Mouse (Mus musculus): Measurements from ENCODE around the gene Polr2e.

The Polr2e gene

GRCm38 (mm10) chr10:80016511-80016910 is 23.1 kb downstream of the Polr2e start, which contains the start of gene Arhgap45:
Arhgap45 (plus strand) TSS chr10:80016653.
- peak; percentile 89 for DNase-seq

GRCm38 (mm10) chr10:80015583-80015982 is 24.0 kb downstream of the Polr2e start:
- no peak for DNase-seq

- DNase-seq = peak; percentile 57
Observed at GRCm38 (mm10) chr10:80014484-80015290, 24.9 kb downstream of the Polr2e start.

- no peak for DNase-seq
Observed at GRCm38 (mm10) chr10:80013609-80014008, 26.0 kb downstream of the Polr2e start.

GRCm38 (mm10) chr10:80011740-80012139 is 27.9 kb downstream of the Polr2e start:
- no peak for DNase-seq

- no peak for DNase-seq
Observed at GRCm38 (mm10) chr10:80004233-80004705, 35.3 kb downstream of the Polr2e start.

- no peak for DNase-seq
Observed at GRCm38 (mm10) chr10:80003374-80004232, 36.0 kb downstream of the Polr2e start.

GRCm38 (mm10) chr10:80002829-80003228 is 36.8 kb downstream of the Polr2e start:
- no peak for DNase-seq

- no peak for DNase-seq
Observed at GRCm38 (mm10) chr10:80001945-80002344, 37.6 kb downstream of the Polr2e start.

- DNase-seq = no peak
Observed at GRCm38 (mm10) chr10:79997819-79998218, 41.8 kb downstream of the Polr2e start.

- DNase-seq = peak; percentile 81
Observed at GRCm38 (mm10) chr10:79997034-79997760, 42.4 kb downstream of the Polr2e start.

GRCm38 (mm10) chr10:79996272-79997033 is 43.1 kb downstream of the Polr2e start, which contains the start of gene Abca7:
Abca7 (plus strand) TSS chr10:79996494.
- DNase-seq = peak; percentile 99

GRCm38 (mm10) chr10:79995636-79996035 is 44.0 kb downstream of the Polr2e start:
- no peak for DNase-seq

- DNase-seq = peak; percentile 52
Observed at GRCm38 (mm10) chr10:79994397-79995115, 45.0 kb downstream of the Polr2e start.

- DNase-seq = no peak
Observed at GRCm38 (mm10) chr10:79991548-79991947, 48.0 kb downstream of the Polr2e start.

GRCm38 (mm10) chr10:79991099-79991498 is 48.5 kb downstream of the Polr2e start:
- DNase-seq = no peak

- DNase-seq = no peak
Observed at GRCm38 (mm10) chr10:79989870-79990269, 49.7 kb downstream of the Polr2e start.

GRCm38 (mm10) chr10:79989272-79989786 is 50.3 kb downstream of the Polr2e start:
- no peak for DNase-seq

GRCm38 (mm10) chr10:79988506-79989271 is 50.9 kb downstream of the Polr2e start, which contains the start of gene Cnn2:
Cnn2 (plus strand) TSS chr10:79988584.
- peak; percentile 75 for DNase-seq
